ENCODE assay signal across 24 mouse cellular contexts in genomic region chr12:95737571-95737970, GRCm38 (mm10). TPM values are rescaled to one million over a fixed set of nuclear protein-coding genes. Genes with fewer than 3 reads are reported as not detected.
DNase-seq lines count a peak whose midpoint lies in the region; ATAC-seq and TF ChIP-seq lines count a peak whose summit lies in the region.
"Had no signal": no experiment of that assay in that cellular context is flagged by ENCODE, and none has a peak within 500 bp of the region (broad histone marks: within the 10 kb centered on the region; RNA-seq: fewer than 3 reads in every experiment).

No protein-coding gene starts in this region.

- no peaks in the 10 kb centered on the region for H3K9me3 ChIP-seq in heart, postnatal 0 days (replicated peaks; ENCODE audit: control insufficient read depth, low read length)
- H3K9me3 ChIP-seq in lung, postnatal 0 days (ENCODE audit: low read length), result no peaks in the 10 kb centered on the region
- H3K9me3 ChIP-seq: embryonic facial prominence, embryonic 10.5 days; forebrain, embryonic 12.5 days; hindbrain, embryonic 13.5 days; intestine, embryonic 15.5 days; limb, embryonic 13.5 days; liver, embryonic 13.5 days; megakaryocyte, embryonic 14.5 days; neural tube, embryonic 15.5 days; stomach, embryonic 15.5 days had no signal

- peaks cover 2% of the 10 kb centered on the region; the same call in 1 of the 2 replicates for H3K36me3 ChIP-seq in heart, adult 2 months (ENCODE audit: control insufficient read depth, insufficient read depth, low read length)
- no peaks in the 10 kb centered on the region for H3K36me3 ChIP-seq in heart, postnatal 0 days (replicated peaks; ENCODE audit: control insufficient read depth, insufficient read depth, low read length)
- no peaks in the 10 kb centered on the region for H3K36me3 ChIP-seq in lung, postnatal 0 days (ENCODE audit: insufficient read depth, low read length)
- H3K36me3 ChIP-seq: forebrain, embryonic 12.5 days; hindbrain, embryonic 13.5 days; intestine, embryonic 15.5 days; liver, embryonic 13.5 days; stomach, embryonic 15.5 days had no signal

- H3K27me3 ChIP-seq in heart, adult 2 months (ENCODE audit: control insufficient read depth, insufficient read depth, low read length), result no peaks in the 10 kb centered on the region
- no peaks in the 10 kb centered on the region for H3K27me3 ChIP-seq in heart, postnatal 0 days (ENCODE audit: control insufficient read depth, insufficient read depth, low read length)
- H3K27me3 ChIP-seq in lung, postnatal 0 days (replicated peaks; ENCODE audit: insufficient read depth, low read length), result no peaks in the 10 kb centered on the region
- H3K27me3 ChIP-seq: forebrain, embryonic 12.5 days; hindbrain, embryonic 13.5 days; intestine, embryonic 15.5 days; limb, embryonic 13.5 days; liver, embryonic 13.5 days; megakaryocyte, embryonic 14.5 days; neural tube, embryonic 15.5 days; stomach, embryonic 15.5 days had no signal

- peak overlapping the region; percentile 58 for H3K4me2 ChIP-seq in heart, postnatal 0 days (ENCODE audit: low read depth, low read length)
- H3K4me2 ChIP-seq in lung, postnatal 0 days (replicated peaks; ENCODE audit: low read depth, low read length), result peak overlapping the region; percentile 23; the same call in 1 of the 2 replicates
- H3K4me2 ChIP-seq: forebrain, embryonic 12.5 days; hindbrain, embryonic 13.5 days; intestine, embryonic 15.5 days; limb, embryonic 13.5 days; liver, embryonic 13.5 days; neural tube, embryonic 15.5 days; stomach, embryonic 15.5 days had no signal

- TF ChIP-seq EP300 in heart, adult 2 months (IDR thresholded peaks at IDR 0.05; ENCODE audit: insufficient read depth, low read depth, low read length), result no peak
- no peak for TF ChIP-seq EP300 in heart, postnatal 0 days (IDR thresholded peaks at IDR 0.05; ENCODE audit: low read depth)
- TF ChIP-seq EP300 in lung, postnatal 0 days (IDR thresholded peaks at IDR 0.05), result no peak

- intact Hi-C loops in heart, adult 2 months (cut with DNase I), result no loop called here
- intact Hi-C loops in heart, postnatal 14 days (cut with DNase I), result no loop called here
- intact Hi-C loops in heart, postnatal 25 days (cut with DNase I), result no loop called here

- ATAC-seq in heart, postnatal 0 days (ENCODE audit: insufficient read depth, low read depth), result no peak
- no peak for ATAC-seq in lung, postnatal 0 days
- ATAC-seq: intestine, embryonic 15.5 days had no signal

- peak overlapping the region; percentile 6; the same call in 1 of the 2 replicates for H3K4me3 ChIP-seq in heart, adult 2 months
- H3K4me3 ChIP-seq in heart, postnatal 0 days (ENCODE audit: low read depth, low read length), result peak overlapping the region; percentile 34
- H3K4me3 ChIP-seq in lung, postnatal 0 days (ENCODE audit: low read depth, low read length), result no peak overlapping the region
- H3K4me3 ChIP-seq: embryonic facial prominence, embryonic 10.5 days; forebrain, embryonic 12.5 days; hindbrain, embryonic 13.5 days; intestine, embryonic 15.5 days; limb, embryonic 13.5 days; liver, embryonic 13.5 days; megakaryocyte, embryonic 14.5 days; neural tube, embryonic 15.5 days; stomach, embryonic 15.5 days had no signal

- H3K79me2 ChIP-seq in heart, adult 2 months (replicated peaks; ENCODE audit: control insufficient read depth, insufficient read depth, low read length), result no peaks in the 10 kb centered on the region

- WGBS in heart, adult 2 months, result 40% methylated on average over 8 of the region's 8 CpGs
- WGBS in heart, postnatal 0 days, result 22% methylated on average over 8 of the region's 8 CpGs
- WGBS in lung, postnatal 0 days, result 40% methylated on average over 8 of the region's 8 CpGs

- TF ChIP-seq CTCF in heart, adult 2 months (IDR thresholded peaks at IDR 0.05), result no peak
- TF ChIP-seq CTCF in heart, postnatal 0 days (IDR thresholded peaks at IDR 0.05; ENCODE audit: low read depth), result no peak
- no peak for TF ChIP-seq CTCF in lung, postnatal 0 days (IDR thresholded peaks at IDR 0.05)

- no peak for TF ChIP-seq POLR2A in heart, adult 2 months (IDR thresholded peaks at IDR 0.05; ENCODE audit: insufficient read depth, low read depth, low read length)

- no peak overlapping the region for H3K9ac ChIP-seq in heart, adult 2 months (ENCODE audit: low read depth, low read length)
- H3K9ac ChIP-seq in heart, postnatal 0 days (replicated peaks; ENCODE audit: low read depth, low read length), result peak overlapping the region; percentile 47
- H3K9ac ChIP-seq in lung, postnatal 0 days (replicated peaks; ENCODE audit: low read depth), result no peak overlapping the region
- H3K9ac ChIP-seq: forebrain, embryonic 12.5 days; hindbrain, embryonic 13.5 days; intestine, embryonic 15.5 days; limb, embryonic 13.5 days; liver, embryonic 13.5 days; neural tube, embryonic 15.5 days; stomach, embryonic 15.5 days had no signal

- DNase-seq in heart, adult 2 months, result no peak
- DNase-seq in heart, postnatal 14 days, result no peak
- no peak for DNase-seq in heart, postnatal 0 days (ENCODE audit: low spot score)
- no peak for DNase-seq in heart, postnatal 25 days (ENCODE audit: low spot score)
- no peak for DNase-seq in lung, postnatal 0 days (ENCODE audit: low spot score)
- DNase-seq in lung, adult 18-20 months, result no peak
- DNase-seq in spleen, postnatal 4 days (ENCODE audit: low spot score in 2 of 2), result no peak
- DNase-seq: B cell, adult 2 months; cerebellum, adult 2 months; kidney, adult 9 months; kidney, postnatal 4 days; liver, embryonic 13.5 days; lung, postnatal 14 days; midbrain, embryonic 14.5 days; right cerebral cortex, postnatal 25 days; thymus, adult 18-20 months had no signal

- no peak overlapping the region; the same call in 1 of the 2 replicates for H3K27ac ChIP-seq in heart, adult 2 months
- 0 out of 2 replicates have a peak overlapping the region, but pooled peaks have one; percentile 3 for H3K27ac ChIP-seq in heart, postnatal 0 days (ENCODE audit: low read depth)
- H3K27ac ChIP-seq in lung, postnatal 0 days (ENCODE audit: low read length), result no peak overlapping the region
- H3K27ac ChIP-seq: embryonic facial prominence, embryonic 10.5 days; forebrain, embryonic 12.5 days; hindbrain, embryonic 13.5 days; intestine, embryonic 15.5 days; limb, embryonic 13.5 days; liver, embryonic 13.5 days; neural tube, embryonic 15.5 days; stomach, embryonic 15.5 days had no signal

- H3K4me1 ChIP-seq in heart, adult 2 months (ENCODE audit: control insufficient read depth, insufficient read depth, low read length), result no peaks in the 10 kb centered on the region; the same call in 1 of the 2 replicates
- peaks cover 25% of the 10 kb centered on the region for H3K4me1 ChIP-seq in heart, postnatal 0 days (ENCODE audit: control insufficient read depth, insufficient read depth)
- no peaks in the 10 kb centered on the region for H3K4me1 ChIP-seq in lung, postnatal 0 days (ENCODE audit: insufficient read depth, low read depth, low read length)
- H3K4me1 ChIP-seq: intestine, embryonic 15.5 days; liver, embryonic 13.5 days; megakaryocyte, embryonic 14.5 days; stomach, embryonic 15.5 days had no signal

RNA-seq across cellular contexts. Expression of gene Flrt2, which starts 45.5 kb away (rescaled TPM):
- total RNA-seq in heart, adult 2 months (2021), result 1 to 10 TPM; 4.8 to 6.9 TPM
- 2.2 and 4.2 TPM in 2 replicates for polyA plus RNA-seq in heart, adult 2 months (2012; rRNA removed)
- total RNA-seq in heart, postnatal 14 days (2021), result 10 to 100 TPM; 11.3 to 14.5 TPM
- total RNA-seq in heart, postnatal 0 days (2014; rRNA removed; ENCODE audit: low replicate concordance), result 20.3 and 22.1 TPM in 2 replicates
- 6.3 and 6.9 TPM in 2 replicates for polyA plus RNA-seq in heart, postnatal 0 days (2015; fragmentation: Nextera tagmentation; extraction: Ambion mirVana)
- 1 to 10 TPM; 7.6 to 9.4 TPM for total RNA-seq in heart, postnatal 25 days (2021)
- polyA plus RNA-seq in lung, postnatal 0 days (2015; fragmentation: Nextera tagmentation; extraction: Ambion mirVana), result 1.7 and 2.2 TPM in 2 replicates
